Mouse (Mus musculus) E14TG2a.4 (cell line): ENCODE measurements at regions not wholly inside any gene's neighbourhood (a gene's known extent, or its start where the extent isn't known, plus 50 kb on each side); places are given as distances from the start of the nearest gene placed in this dataset.

ENCODE experiments used
- CTCF ChIP-seq: conservative IDR thresholded peaks from 2 replicates; pipeline ENCODE4 v1.5.1; 2014; ENCODE audit warnings: low read length
- POU5F1 ChIP-seq: IDR thresholded peaks from 2 replicates; pipeline ENCODE4 v1.6.1; 2014; ENCODE audit warnings: low read length, borderline replicate concordance

GRCm38 (mm10) chr9:22971312-22971711 lies 251.6 kb upstream of the Bmper start:
- TF ChIP-seq CTCF (no peak), POU5F1 (no peak)
